Mouse (Mus musculus) myocyte (in vitro differentiated cells): ENCODE measurements at regions not wholly inside any gene's neighbourhood (a gene's known extent, or its start where the extent isn't known, plus 50 kb on each side); places are given as distances from the start of the nearest gene placed in this dataset.

ENCODE experiments used
- H3K27me3 ChIP-seq: one replicate; pipeline ENCODE4 v1.6.1; 2011; ENCODE audit not compliant: control insufficient read depth, insufficient read depth, insufficient read length
- H3K36me3 ChIP-seq: one replicate; pipeline ENCODE4 v1.6.1; 2011; ENCODE audit not compliant: control insufficient read depth, insufficient read depth
- H3K4me2 ChIP-seq: one replicate; pipeline ENCODE4 v1.6.1; 2011; ENCODE audit warnings: low read depth, control low read depth
- H3K4me3 ChIP-seq: one replicate; pipeline ENCODE4 v1.5.1; 2011; ENCODE audit warnings: mild to moderate bottlenecking, control low read depth, moderate library complexity
- H3K79me2 ChIP-seq: one replicate; pipeline ENCODE4 v1.6.1; 2011; ENCODE audit not compliant: control insufficient read depth, insufficient read depth
- H3ac ChIP-seq: one replicate; pipeline ENCODE4 v1.6.1; 2011; ENCODE audit not compliant: control insufficient read depth, insufficient read length
- CEBPB ChIP-seq: IDR thresholded peaks from 2 replicates; pipeline ENCODE4 v1.6.1; 2011; ENCODE audit warnings: mild to moderate bottlenecking, moderate library complexity; ENCODE audit not compliant: poor library complexity, insufficient read depth, severe bottlenecking
- E2F4 ChIP-seq: IDR thresholded peaks from one replicate; pipeline ENCODE4 v1.6.1; 2011; ENCODE audit warnings: mild to moderate bottlenecking, control low read depth, moderate library complexity; ENCODE audit not compliant: insufficient read depth
- MAX ChIP-seq: IDR thresholded peaks from one replicate; pipeline ENCODE4 v1.6.1; 2011; ENCODE audit warnings: low read depth, mild to moderate bottlenecking, control low read depth
- MYOD1 ChIP-seq, 3 experiments: IDR thresholded peaks; one replicate each; pipeline ENCODE4 v1.6.1; 2011; ENCODE audit warnings: control low read depth in 2 of 3, low read depth in 2 of 3, mild to moderate bottlenecking in 2 of 3, moderate library complexity in 1 of 3; ENCODE audit not compliant: insufficient read length in 2 of 3, control insufficient read depth in 1 of 3
- MYOG ChIP-seq, 3 experiments: IDR thresholded peaks; one replicate each; pipeline ENCODE4 v1.6.1; 2011; ENCODE audit warnings: control low read depth in 2 of 3, low read depth in 2 of 3, mild to moderate bottlenecking in 2 of 3; ENCODE audit not compliant: insufficient read length in 2 of 3, control insufficient read depth in 1 of 3, insufficient read depth in 1 of 3
- POLR2A ChIP-seq: IDR thresholded peaks from one replicate; pipeline ENCODE4 v1.6.1; 2011; ENCODE audit warnings: low read depth, mild to moderate bottlenecking, control low read depth, moderate library complexity; ENCODE audit not compliant: insufficient read length
- POLR2AphosphoS2 ChIP-seq: IDR thresholded peaks from one replicate; pipeline ENCODE4 v1.6.1; 2011; ENCODE audit warnings: low read depth, control low read depth; ENCODE audit not compliant: insufficient read length
- REST ChIP-seq: IDR thresholded peaks from one replicate; pipeline ENCODE4 v1.6.1; 2011; ENCODE audit warnings: mild to moderate bottlenecking, control low read depth, moderate library complexity; ENCODE audit not compliant: insufficient read depth, insufficient read length
- SRF ChIP-seq: IDR thresholded peaks from one replicate; pipeline ENCODE4 v1.6.1; 2011; ENCODE audit warnings: low read depth; ENCODE audit not compliant: control insufficient read depth, insufficient read length
- TCF12 ChIP-seq: IDR thresholded peaks from one replicate; pipeline ENCODE4 v1.6.1; 2011; ENCODE audit warnings: mild to moderate bottlenecking, control low read depth; ENCODE audit not compliant: poor library complexity, insufficient read depth, severe bottlenecking
- TCF3 ChIP-seq: IDR thresholded peaks from one replicate; pipeline ENCODE4 v1.6.1; 2011; ENCODE audit warnings: low read depth, control low read depth; ENCODE audit not compliant: insufficient read length
- USF1 ChIP-seq: IDR thresholded peaks from one replicate; pipeline ENCODE4 v1.6.1; 2011; ENCODE audit warnings: low read depth, mild to moderate bottlenecking, control low read depth, moderate library complexity

DNA sequence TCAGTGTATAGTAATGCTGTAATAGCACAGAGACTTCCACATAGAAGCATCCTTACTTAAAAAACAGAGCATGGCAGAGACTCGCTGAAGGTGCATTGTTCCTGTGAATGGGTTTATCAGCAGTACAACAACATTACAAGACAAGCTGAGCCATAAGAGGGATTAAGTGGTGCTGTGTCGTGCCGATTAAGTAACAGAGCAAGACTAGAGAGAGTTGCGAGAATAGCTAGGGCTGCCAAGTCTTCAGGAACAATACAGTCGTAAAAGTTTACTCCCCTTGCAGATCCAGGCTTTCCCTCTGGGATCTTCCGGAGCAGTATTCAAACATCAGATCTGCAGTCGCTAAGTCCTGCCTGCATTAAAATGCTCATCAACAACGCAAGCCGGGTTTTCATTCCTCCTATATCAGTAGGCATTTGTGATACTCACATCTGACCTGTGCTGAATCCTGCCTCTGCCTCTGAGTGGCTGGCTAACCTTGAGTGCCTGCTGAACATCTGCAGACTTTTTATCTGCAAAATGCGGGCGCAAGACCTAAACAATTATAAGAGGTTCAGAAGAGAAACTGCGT, 247.1 kb downstream of the Ttll7 start:
- Histone ChIP-seq H3K79me2 (no peaks in the 10 kb centered on the region), H3K4me3 (no peak overlapping the region), H3ac (no peak overlapping the region), H3K36me3 (no peaks in the 10 kb centered on the region), H3K27me3 (no peaks in the 10 kb centered on the region), H3K4me2 (no peak overlapping the region)
- TF ChIP-seq POLR2AphosphoS2: no peak
- TF ChIP-seq E2F4: no peak
- no peak for TF ChIP-seq SRF
- TF ChIP-seq REST: no peak
- no peak for TF ChIP-seq USF1
- no peak for TF ChIP-seq CEBPB
- TF ChIP-seq MYOG (IDR thresholded peaks at IDR 0.05; ENCODE audit: control insufficient read depth in 1 of 3, insufficient read depth in 1 of 3, insufficient read length in 2 of 3, low read depth in 2 of 3): no peak
- no peak for TF ChIP-seq TCF3
- no peak for TF ChIP-seq TCF12
- TF ChIP-seq MYOD1 (IDR thresholded peaks at IDR 0.05; ENCODE audit: control insufficient read depth in 1 of 3, insufficient read length in 2 of 3, low read depth in 2 of 3): no peak
- no peak for TF ChIP-seq MAX
- TF ChIP-seq POLR2A: no peak

DNA sequence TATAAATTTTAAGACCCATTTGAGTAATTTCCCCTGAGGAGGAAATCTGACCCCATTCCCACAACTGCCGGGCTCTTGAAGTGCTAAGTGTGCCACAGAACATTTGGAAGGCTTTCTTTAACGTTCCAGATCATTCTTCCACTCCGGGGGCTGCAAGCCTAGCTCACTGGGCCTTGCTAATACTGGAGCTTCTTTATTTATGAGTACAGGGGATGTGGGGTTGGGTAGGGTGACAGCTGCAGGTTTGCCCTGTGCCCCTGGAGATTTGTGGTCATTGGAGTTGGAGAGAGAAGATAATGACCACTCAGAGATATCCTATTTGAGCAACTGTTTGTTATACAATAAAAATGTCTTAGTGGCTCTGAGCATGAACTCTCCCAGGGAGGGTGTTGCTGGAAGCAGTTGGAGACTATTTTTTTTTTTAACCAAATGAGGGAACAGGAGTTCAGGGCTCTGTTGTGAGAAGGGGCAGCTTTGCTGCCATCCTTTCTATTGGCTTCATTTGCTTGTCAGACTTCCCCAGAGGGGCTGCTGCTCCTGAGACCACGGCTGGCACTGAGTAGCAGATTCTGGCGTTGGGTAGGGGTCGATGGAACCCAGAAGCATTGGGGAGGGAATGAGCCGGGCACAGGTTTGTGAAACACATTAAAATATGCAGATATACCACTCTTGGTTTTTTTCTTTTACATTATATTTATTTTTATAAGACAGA, 249.0 kb downstream of the Ttll7 start:
- H3ac ChIP-seq: no peak overlapping the region

DNA sequence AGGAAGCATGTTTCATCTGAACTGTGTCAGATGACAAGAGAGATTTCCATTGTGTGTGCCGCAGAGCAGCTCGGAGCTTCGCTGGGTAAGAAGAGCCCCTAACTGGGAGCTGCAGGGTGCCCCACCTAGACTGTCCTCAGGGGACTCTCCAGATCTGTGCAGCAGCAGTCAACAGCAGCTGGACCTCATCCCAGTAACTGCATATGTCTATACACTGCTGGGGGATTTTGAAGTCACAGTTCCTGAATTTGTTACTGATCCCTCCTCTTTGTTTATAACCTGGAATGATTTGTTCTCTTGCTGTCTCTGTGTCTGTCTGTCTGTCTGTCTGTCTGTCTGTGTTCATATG, 249.6 kb downstream of the Ttll7 start:
- no peaks in the 10 kb centered on the region for H3K79me2 ChIP-seq
- H3K27me3 ChIP-seq: no peaks in the 10 kb centered on the region
- H3K36me3 ChIP-seq: no peaks in the 10 kb centered on the region
- H3K4me3 ChIP-seq: no peak overlapping the region
- no peak overlapping the region for H3ac ChIP-seq
- H3K4me2 ChIP-seq: peak overlapping the region; percentile 65
- TF ChIP-seq TCF12: no peak
- no peak for TF ChIP-seq REST
- TF ChIP-seq USF1: no peak
- no peak for TF ChIP-seq MYOG (IDR thresholded peaks at IDR 0.05; ENCODE audit: control insufficient read depth in 1 of 3, insufficient read depth in 1 of 3, insufficient read length in 2 of 3, low read depth in 2 of 3)
- TF ChIP-seq E2F4: no peak
- TF ChIP-seq POLR2A: no peak
- no peak for TF ChIP-seq CEBPB
- TF ChIP-seq SRF: no peak
- no peak for TF ChIP-seq TCF3
- no peak for TF ChIP-seq POLR2AphosphoS2
- no peak for TF ChIP-seq MYOD1 (IDR thresholded peaks at IDR 0.05; ENCODE audit: control insufficient read depth in 1 of 3, insufficient read length in 2 of 3, low read depth in 2 of 3)
- TF ChIP-seq MAX: no peak

More for the DNA sequence above, 249.0 kb downstream of the Ttll7 start:
- H3K4me2 ChIP-seq: peak overlapping the region; percentile 65
- no peaks in the 10 kb centered on the region for H3K27me3 ChIP-seq
- no peaks in the 10 kb centered on the region for H3K79me2 ChIP-seq
- no peak overlapping the region for H3K4me3 ChIP-seq
- H3K36me3 ChIP-seq: no peaks in the 10 kb centered on the region
- TF ChIP-seq TCF12 (peak; percentile 61), MYOD1 (IDR thresholded peaks at IDR 0.05; ENCODE audit: control insufficient read depth in 1 of 3, insufficient read length in 2 of 3, low read depth in 2 of 3) (peak; percentile 15 to 84 (median 82)), MAX (no peak), SRF (no peak), MYOG (IDR thresholded peaks at IDR 0.05; ENCODE audit: control insufficient read depth in 1 of 3, insufficient read depth in 1 of 3, insufficient read length in 2 of 3, low read depth in 2 of 3) (peak in 2 of 3 experiments; percentile 48 to 63), CEBPB (no peak), USF1 (no peak), POLR2AphosphoS2 (no peak), REST (no peak), E2F4 (no peak), POLR2A (no peak), TCF3 (no peak)

DNA sequence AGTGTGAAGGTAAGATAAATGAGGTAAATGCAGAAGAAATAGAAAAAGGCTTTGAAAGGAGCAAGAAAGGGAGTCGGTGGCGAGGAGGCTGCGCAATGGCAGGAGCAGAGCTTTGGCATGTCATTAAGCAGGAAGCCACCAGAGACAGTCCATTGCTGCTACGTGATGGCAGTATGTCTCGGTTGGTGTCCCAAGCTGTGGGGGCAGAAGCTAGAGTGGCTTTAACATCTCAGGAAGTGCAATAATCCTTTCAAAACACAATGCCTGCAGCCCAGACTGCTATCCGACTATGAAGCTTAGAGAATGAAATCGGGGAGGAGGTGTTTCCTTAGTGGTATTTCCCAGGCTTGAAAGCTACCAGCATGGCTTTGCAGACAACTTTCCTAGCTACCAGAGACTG, 251.3 kb downstream of the Ttll7 start:
- Histone ChIP-seq H3K4me3 (no peak overlapping the region), H3K36me3 (no peaks in the 10 kb centered on the region), H3K27me3 (no peaks in the 10 kb centered on the region), H3ac (no peak overlapping the region), H3K4me2 (no peak overlapping the region), H3K79me2 (no peaks in the 10 kb centered on the region)
- TF ChIP-seq USF1 (no peak), TCF12 (no peak)

DNA sequence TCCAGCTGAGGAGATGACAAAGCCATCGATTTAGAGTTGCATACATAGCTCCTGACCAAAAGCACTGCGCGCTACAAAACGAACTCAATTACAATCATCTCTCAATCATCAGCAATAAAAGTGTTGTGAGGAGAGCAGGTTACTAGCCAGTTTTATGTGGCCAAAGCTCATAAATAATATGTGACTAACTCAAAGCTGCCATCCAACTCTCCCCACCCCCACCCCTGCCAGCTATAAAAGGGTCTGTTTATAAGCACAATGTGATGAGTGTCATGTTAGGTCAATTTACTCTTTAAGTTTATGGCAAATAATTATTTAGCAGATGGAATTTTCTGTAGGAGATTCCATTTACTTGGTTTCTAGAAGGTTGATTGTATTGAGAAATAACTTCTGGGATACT, 265.4 kb downstream of the Ttll7 start:
- no peaks in the 10 kb centered on the region for H3K27me3 ChIP-seq
- no peak overlapping the region for H3ac ChIP-seq
- TF ChIP-seq CEBPB (no peak), POLR2AphosphoS2 (no peak), MAX (no peak)
- H3K4me2 ChIP-seq: no peak overlapping the region
- H3K79me2 ChIP-seq: no peaks in the 10 kb centered on the region
- H3K36me3 ChIP-seq: no peaks in the 10 kb centered on the region
- no peak overlapping the region for H3K4me3 ChIP-seq
